In the genomic region with DNA sequence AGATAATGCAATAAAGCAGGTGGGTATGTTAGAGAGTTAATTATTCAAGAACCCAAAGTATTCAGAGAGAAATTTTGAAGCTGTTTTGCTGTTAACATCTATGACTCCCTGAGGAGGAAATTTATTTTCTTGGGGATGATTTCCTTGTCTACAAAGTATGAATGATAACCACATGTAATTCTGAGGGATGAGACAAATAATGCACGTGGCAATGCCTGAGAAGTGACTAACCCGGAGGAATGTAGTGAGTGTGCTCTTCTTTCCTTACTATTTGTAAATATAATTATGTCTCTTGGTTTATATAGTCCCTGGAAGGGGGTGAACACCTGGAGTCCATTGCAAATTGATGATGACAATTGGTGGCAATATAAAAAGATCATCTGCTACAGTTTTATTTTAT, we compare ENCODE assay signal across 32 mouse cellular contexts.
"Had no signal": no experiment of that assay in that cellular context is flagged by ENCODE, and none has a peak within 500 bp of the region (broad histone marks: within the 10 kb centered on the region; RNA-seq: fewer than 3 reads in every experiment).

No protein-coding gene starts in this region.

- H3K4me3 ChIP-seq: limb, embryonic 10.5 days; limb, embryonic 12.5 days; limb, embryonic 13.5 days; limb, embryonic 15.5 days; liver, embryonic 12.5 days; liver, embryonic 13.5 days; liver, embryonic 15.5 days; lung, embryonic 15.5 days; megakaryocyte, embryonic 14.5 days; midbrain, embryonic 10.5 days; midbrain, embryonic 12.5 days; midbrain, embryonic 13.5 days; midbrain, embryonic 15.5 days; myocyte; neural tube, embryonic 12.5 days had no signal

- H3K9me3 ChIP-seq: limb, embryonic 10.5 days; limb, embryonic 12.5 days; limb, embryonic 13.5 days; limb, embryonic 15.5 days; liver, embryonic 12.5 days; liver, embryonic 13.5 days; liver, embryonic 15.5 days; lung, embryonic 15.5 days; midbrain, embryonic 10.5 days; midbrain, embryonic 12.5 days; midbrain, embryonic 13.5 days; midbrain, embryonic 15.5 days; neural tube, embryonic 12.5 days had no signal

- H3K36me3 ChIP-seq: limb, embryonic 10.5 days; limb, embryonic 12.5 days; limb, embryonic 13.5 days; limb, embryonic 15.5 days; liver, embryonic 12.5 days; liver, embryonic 13.5 days; liver, embryonic 15.5 days; lung, embryonic 15.5 days; midbrain, embryonic 10.5 days; midbrain, embryonic 12.5 days; midbrain, embryonic 13.5 days; midbrain, embryonic 15.5 days; neural tube, embryonic 12.5 days had no signal

- ATAC-seq: liver, embryonic 12.5 days; liver, postnatal 0 days; lung, postnatal 0 days; midbrain, embryonic 13.5 days; midbrain, embryonic 15.5 days; midbrain, embryonic 16.5 days had no signal

- H3K27me3 ChIP-seq: limb, embryonic 12.5 days; limb, embryonic 13.5 days; limb, embryonic 15.5 days; liver, embryonic 12.5 days; liver, embryonic 13.5 days; liver, embryonic 15.5 days; lung, embryonic 15.5 days; megakaryocyte, embryonic 14.5 days; midbrain, embryonic 12.5 days; midbrain, embryonic 13.5 days; midbrain, embryonic 15.5 days; neural tube, embryonic 12.5 days had no signal

- H3K4me1 ChIP-seq: limb, embryonic 10.5 days; limb, embryonic 12.5 days; limb, embryonic 15.5 days; liver, embryonic 12.5 days; liver, embryonic 13.5 days; liver, embryonic 15.5 days; lung, embryonic 15.5 days; megakaryocyte, embryonic 14.5 days; midbrain, embryonic 10.5 days; midbrain, embryonic 12.5 days; midbrain, embryonic 13.5 days; midbrain, embryonic 15.5 days; neural tube, embryonic 12.5 days had no signal

- DNase-seq: left cerebral cortex, postnatal 4 days; liver; liver, embryonic 13.5 days; liver, postnatal 0 days; lung, adult 18-20 months; lung, adult 2 months; lung, embryonic 14.5 days; lung, postnatal 10 days; lung, postnatal 14 days; lung, postnatal 36 days; lung, postnatal 4 days; midbrain, embryonic 14.5 days had no signal

- H3K27ac ChIP-seq: limb, embryonic 10.5 days; limb, embryonic 12.5 days; limb, embryonic 13.5 days; limb, embryonic 15.5 days; liver, embryonic 12.5 days; liver, embryonic 13.5 days; liver, embryonic 14.5 days; liver, embryonic 15.5 days; lung, embryonic 15.5 days; macrophage; midbrain, embryonic 10.5 days; midbrain, embryonic 12.5 days; midbrain, embryonic 13.5 days; midbrain, embryonic 15.5 days; neural tube, embryonic 12.5 days had no signal

- H3K9ac ChIP-seq: limb, embryonic 12.5 days; limb, embryonic 13.5 days; limb, embryonic 15.5 days; liver, embryonic 12.5 days; liver, embryonic 13.5 days; liver, embryonic 14.5 days; liver, embryonic 15.5 days; liver, postnatal 0 days; lung, embryonic 14.5 days; lung, embryonic 15.5 days; midbrain, embryonic 12.5 days; midbrain, embryonic 13.5 days; midbrain, embryonic 15.5 days; neural tube, embryonic 12.5 days had no signal

- H3K4me2 ChIP-seq: limb, embryonic 12.5 days; limb, embryonic 13.5 days; limb, embryonic 15.5 days; liver, embryonic 11.5 days; liver, embryonic 12.5 days; liver, embryonic 13.5 days; liver, embryonic 15.5 days; lung, embryonic 14.5 days; lung, embryonic 15.5 days; midbrain, embryonic 11.5 days; midbrain, embryonic 12.5 days; midbrain, embryonic 13.5 days; midbrain, embryonic 15.5 days; neural tube, embryonic 12.5 days had no signal
